Mouse (Mus musculus) left cerebral cortex, postnatal 14 days (tissue): ENCODE data around the gene 6430548M08Rik. TPM values are rescaled to one million over a fixed set of nuclear protein-coding genes. Genes with fewer than 3 reads are reported as not detected.

Experiments
- DNase-seq, 2 experiments: peaks; one replicate each; pipeline ENCODE4 v3.0.0; 2021 to 2022; ENCODE audit warnings: low spot score in 2 of 2, mixed read lengths in 1 of 2
- intact Hi-C: fragments of 180-260 bp; cut with DNase I; formaldehyde crosslinking; loops from one replicate; pipeline ENCODE4 v1.15.1; 2025
- total RNA-seq, 2 experiments: library from RNA; stranded (reverse); gene quantifications; 2 replicates each; pipeline ENCODE4 v1.2.3; 2021

The 6430548M08Rik gene
- total RNA-seq, 2 experiments from 2014 or later: 134 to 145 TPM

- DNase-seq: no peak
- intact Hi-C loops: no loop called here
Measured at GRCm38 (mm10) chr8:120131158-120131557, 17.2 kb downstream of the 6430548M08Rik start.

- DNase-seq: no peak
- intact Hi-C loops: no loop called here
Measured at GRCm38 (mm10) chr8:120133169-120133568, 19.2 kb downstream of the 6430548M08Rik start.

- DNase-seq: no peak
- intact Hi-C loops: no loop called here
Measured at GRCm38 (mm10) chr8:120135687-120136086, 21.7 kb downstream of the 6430548M08Rik start.

- DNase-seq: peak; percentile 75 to 93
- intact Hi-C loops: no loop called here
Measured at GRCm38 (mm10) chr8:120136618-120137017, 22.7 kb downstream of the 6430548M08Rik start.

GRCm38 (mm10) chr8:120138958-120139357 lies 25.0 kb downstream of the 6430548M08Rik start:
- no peak for DNase-seq
- intact Hi-C loops: no loop called here

GRCm38 (mm10) chr8:120140769-120141168 lies 26.8 kb downstream of the 6430548M08Rik start:
- intact Hi-C loops: no loop called here
- peak in 1 of 2 experiments; percentile 44 for DNase-seq

GRCm38 (mm10) chr8:120143911-120144651 lies 30.1 kb downstream of the 6430548M08Rik start:
- peak; percentile 46 to 74 for DNase-seq
- intact Hi-C loops: no loop called here

- peak in 1 of 2 experiments; percentile 55 for DNase-seq
- intact Hi-C loops: no loop called here
Measured at GRCm38 (mm10) chr8:120144652-120145301, 30.8 kb downstream of the 6430548M08Rik start.

GRCm38 (mm10) chr8:120146051-120146450 lies 32.1 kb downstream of the 6430548M08Rik start:
- no peak for DNase-seq
- intact Hi-C loops: no loop called here

- intact Hi-C loops: no loop called here
- DNase-seq: no peak
Measured at GRCm38 (mm10) chr8:120150028-120150427, 36.1 kb downstream of the 6430548M08Rik start.

GRCm38 (mm10) chr8:120151151-120151550 lies 37.2 kb downstream of the 6430548M08Rik start:
- intact Hi-C loops: no loop called here
- no peak for DNase-seq

- intact Hi-C loops: no loop called here
- no peak for DNase-seq
Measured at GRCm38 (mm10) chr8:120152636-120153035, 38.7 kb downstream of the 6430548M08Rik start.

- intact Hi-C loops: no loop called here
- DNase-seq: no peak
Measured at GRCm38 (mm10) chr8:120160366-120160765, 46.4 kb downstream of the 6430548M08Rik start.

GRCm38 (mm10) chr8:120161658-120162403 lies 47.9 kb downstream of the 6430548M08Rik start:
- DNase-seq: no peak
- intact Hi-C loops: no loop called here

- DNase-seq: no peak
- intact Hi-C loops: no loop called here
Measured at GRCm38 (mm10) chr8:120162404-120162752, 48.4 kb downstream of the 6430548M08Rik start.

- DNase-seq: no peak
- intact Hi-C loops: no loop called here
Measured at GRCm38 (mm10) chr8:120163376-120163775, 49.4 kb downstream of the 6430548M08Rik start.

- intact Hi-C loops: no loop called here
Measured at GRCm38 (mm10) chr8:120164026-120164425, 50.1 kb downstream of the 6430548M08Rik start.

GRCm38 (mm10) chr8:120167136-120167535 lies 53.2 kb downstream of the 6430548M08Rik start:
- no peak for DNase-seq
- intact Hi-C loops: no loop called here

More at GRCm38 (mm10) chr8:120164026-120164425, 50.1 kb downstream of the 6430548M08Rik start:
- DNase-seq: no peak

GRCm38 (mm10) chr8:120167821-120168220 lies 53.9 kb downstream of the 6430548M08Rik start:
- peak; percentile 61 to 86 for DNase-seq
- intact Hi-C loops: no loop called here

GRCm38 (mm10) chr8:120169119-120169518 lies 55.2 kb downstream of the 6430548M08Rik start:
- no peak for DNase-seq
- intact Hi-C loops: no loop called here
